Mouse (Mus musculus) layer of hippocampus, postnatal 36 days (tissue): Measurements from ENCODE around the gene Zkscan5. TPM values are rescaled to one million over a fixed set of nuclear protein-coding genes. Genes with fewer than 3 reads are reported as not detected.
"Not testable (repeated sequence)": the region's sequence is repeated elsewhere in the genome, so short reads cannot be mapped to it uniquely, and the experiment has no call there.

Experiments used
- DNase-seq, 2 experiments: peaks; one replicate each; pipeline ENCODE4 v3.0.0; 2022
- total RNA-seq, 2 experiments: library from RNA; stranded (reverse); gene quantifications; 2 replicates each; pipeline ENCODE4 v1.2.3; 2021

The Zkscan5 gene
- total RNA-seq, 2 experiments from 2014 or later = 10.8 to 11.4 TPM

DNA sequence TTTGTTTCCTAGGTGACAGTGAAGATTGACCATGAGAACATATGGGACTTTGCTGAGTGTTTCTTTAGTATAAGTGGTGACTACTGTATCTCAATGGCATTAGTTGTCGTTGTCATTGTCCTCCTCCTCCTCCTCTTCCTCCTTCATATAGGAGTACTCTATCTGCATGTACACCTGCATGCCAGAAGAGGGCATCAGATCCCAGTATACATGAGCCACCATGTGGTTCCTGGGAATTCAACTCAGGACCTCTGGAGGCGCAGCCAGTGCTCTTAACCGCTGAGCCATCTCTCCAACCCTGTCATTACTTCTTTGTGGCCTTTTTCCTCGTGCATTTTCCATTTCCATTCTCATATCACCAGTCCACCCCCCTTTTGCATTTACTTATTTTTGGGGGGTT lies 10.3 kb downstream of the Zkscan5 start:
- DNase-seq = no peak

DNA sequence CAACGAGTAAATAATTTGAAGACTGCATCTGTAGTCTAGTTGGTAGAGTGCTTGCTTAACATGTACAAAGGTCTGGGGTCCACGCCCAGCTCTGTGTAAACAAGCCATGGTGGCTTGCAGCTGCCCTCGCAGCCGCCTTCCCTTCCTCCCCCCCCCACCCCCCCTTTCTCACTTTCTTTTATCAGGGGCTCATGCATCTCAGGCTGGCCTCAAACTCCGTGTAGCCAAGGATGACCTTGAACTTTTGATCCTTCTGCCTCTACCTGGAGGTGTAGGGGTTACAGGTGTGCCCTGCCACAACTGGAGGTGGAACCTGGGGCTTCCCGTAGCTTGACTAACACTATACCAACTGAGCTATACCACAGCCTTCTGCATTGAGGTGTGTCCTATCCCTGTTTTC lies 13.4 kb downstream of the Zkscan5 start:
- DNase-seq = no peak

DNA sequence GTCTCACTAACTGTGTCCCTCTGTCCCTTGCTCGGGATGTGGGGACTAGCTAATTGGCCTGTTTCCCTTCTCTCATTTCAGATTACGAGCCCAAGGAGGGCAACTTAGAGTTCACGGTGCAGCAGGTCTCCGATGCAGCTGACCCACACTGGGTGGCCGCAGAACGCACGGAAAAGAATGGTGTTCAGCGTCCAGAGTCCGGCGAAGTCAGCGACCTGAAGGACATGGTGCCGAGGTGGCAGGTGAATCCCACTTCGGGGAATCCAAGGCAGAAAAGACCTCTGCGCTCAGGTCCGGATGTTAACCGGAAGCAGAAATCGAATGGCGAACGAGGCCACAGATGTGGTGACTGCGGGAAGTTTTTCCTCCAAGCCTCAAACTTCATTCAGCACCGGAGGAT lies 13.8 kb downstream of the Zkscan5 start:
- no peak for DNase-seq

DNA sequence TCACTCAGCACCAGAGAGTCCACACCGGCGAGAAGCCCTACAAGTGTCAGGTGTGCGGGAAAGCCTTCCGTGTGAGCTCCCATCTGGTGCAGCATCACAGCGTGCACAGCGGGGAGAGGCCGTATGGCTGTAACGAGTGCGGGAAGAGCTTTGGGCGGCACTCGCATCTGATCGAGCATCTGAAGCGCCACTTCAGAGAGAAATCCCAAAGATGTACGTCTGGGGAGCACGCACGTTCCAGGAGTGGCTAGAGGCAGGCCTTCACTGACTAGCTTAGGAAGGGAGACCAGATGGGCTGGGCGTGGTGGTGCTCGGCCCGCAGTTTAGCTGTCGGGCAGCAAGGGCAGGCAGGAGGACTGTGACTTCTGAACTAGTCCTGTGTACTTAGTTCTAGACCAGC lies 14.3 kb downstream of the Zkscan5 start:
- DNase-seq = no peak

DNA sequence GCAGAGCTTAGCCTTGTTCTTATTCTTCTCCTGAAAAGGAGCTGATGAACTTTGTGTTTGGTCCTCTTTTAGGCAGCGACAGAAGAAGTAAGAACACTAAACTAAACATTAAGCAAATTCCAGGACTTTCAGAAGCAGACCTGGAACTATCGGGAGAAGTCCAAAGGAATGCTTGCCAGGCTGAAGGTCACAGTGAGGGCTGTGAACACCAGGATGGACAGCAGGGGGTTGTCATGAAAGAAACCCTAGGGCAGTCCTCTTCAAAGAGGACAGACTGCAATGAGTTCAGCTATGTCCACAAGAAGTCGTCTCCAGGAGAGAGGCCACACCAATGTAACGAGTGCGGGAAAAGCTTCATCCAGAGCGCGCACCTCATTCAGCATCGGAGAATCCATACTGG lies 15.6 kb downstream of the Zkscan5 start:
- no peak for DNase-seq

DNA sequence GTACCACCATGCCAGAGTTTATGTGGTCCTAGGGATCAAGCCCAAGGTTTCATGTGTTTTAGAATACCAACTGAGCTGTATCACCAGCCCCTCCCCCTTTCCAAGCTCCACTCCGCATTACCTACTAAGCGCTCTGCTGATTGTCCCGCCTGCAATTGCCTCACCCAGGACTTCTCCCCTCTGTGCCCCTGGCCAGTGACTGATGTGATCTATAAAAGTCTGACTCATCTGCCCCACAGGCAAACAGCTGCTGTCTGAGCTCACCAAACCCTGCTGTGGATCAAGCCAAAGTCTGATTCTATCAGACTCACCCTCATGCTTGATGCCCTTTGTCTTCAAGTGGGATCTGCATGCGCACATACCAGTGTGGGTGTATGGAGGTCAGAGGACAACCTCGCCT lies 18.5 kb downstream of the Zkscan5 start:
- no peak for DNase-seq

DNA sequence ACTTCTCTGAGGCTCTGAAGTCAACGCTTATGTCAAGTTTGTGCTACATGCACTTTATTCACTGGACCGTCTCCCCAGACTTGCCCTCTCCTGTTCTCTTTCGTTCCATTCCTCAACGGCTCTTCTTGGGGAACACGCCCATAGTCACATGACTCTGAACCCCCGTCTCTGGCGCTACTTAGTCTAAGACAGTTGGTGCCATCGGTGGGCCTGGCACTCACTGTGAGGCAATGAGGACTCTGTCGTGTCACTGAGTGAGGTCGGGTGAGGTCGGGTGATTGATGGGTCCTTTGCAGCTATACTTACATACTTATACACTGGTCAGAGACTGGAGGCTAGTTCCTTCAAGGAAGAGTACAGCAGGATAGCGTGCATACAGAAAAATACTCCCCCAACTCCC lies 19.0 kb downstream of the Zkscan5 start:
- no peak for DNase-seq

DNA sequence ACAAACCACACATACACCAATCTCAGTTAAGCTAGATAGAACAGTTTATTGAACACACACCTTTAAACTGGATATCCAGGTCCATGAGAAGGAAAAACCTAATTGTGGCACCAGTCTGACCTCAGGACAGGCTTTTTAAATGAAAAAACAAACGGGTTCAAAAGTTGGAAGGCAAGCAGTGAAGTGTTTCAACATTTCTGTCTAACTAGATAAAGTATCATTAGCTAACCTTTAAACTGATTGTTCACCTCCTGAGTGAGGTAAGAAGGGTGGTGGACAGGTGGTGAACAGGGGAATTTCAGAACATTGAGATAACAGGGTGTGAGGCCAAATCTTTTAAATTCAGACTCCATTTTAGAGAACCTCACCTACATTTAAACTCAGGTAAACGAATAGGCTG lies 22.1 kb downstream of the Zkscan5 start:
- DNase-seq = no peak

DNA sequence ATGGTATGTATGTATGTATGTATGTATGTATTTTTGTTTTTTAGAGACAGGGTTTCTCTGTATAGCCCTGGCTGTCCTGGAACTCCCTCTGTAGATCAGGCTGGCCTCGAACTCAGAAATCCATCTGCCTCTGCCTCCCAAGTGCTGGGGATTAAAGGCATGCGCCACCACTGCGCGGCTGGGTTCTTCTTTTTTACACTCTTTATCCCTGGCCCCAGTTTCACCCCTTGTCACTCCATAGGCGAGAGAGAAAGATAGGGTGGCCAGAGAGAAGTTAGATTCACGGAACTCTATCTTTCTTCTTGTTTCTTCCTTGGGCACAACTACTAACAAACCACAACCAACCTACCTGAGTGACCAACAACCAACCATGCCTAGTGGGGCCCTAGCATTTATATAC lies 24.9 kb downstream of the Zkscan5 start:
- not testable (repeated sequence) for DNase-seq

DNA sequence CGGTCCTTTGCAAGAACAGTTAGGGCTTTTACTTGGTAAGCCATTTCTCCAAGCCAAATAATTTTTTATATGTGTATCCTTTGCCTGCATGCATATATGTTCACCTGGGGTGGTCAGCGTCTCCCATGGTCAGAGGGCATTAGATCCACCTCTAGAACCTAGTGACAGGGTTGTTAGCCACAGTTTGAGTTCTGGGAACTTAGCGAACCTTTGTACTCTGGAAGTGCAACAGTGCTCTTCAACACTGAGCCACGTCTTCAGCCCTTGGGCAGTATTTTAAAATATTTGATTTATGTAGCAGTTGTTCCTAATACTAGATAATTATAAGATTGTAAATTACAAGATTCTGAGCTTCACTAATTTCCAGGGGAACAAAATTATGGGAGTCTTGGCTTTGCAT lies 26.3 kb downstream of the Zkscan5 start:
- no peak for DNase-seq

DNA sequence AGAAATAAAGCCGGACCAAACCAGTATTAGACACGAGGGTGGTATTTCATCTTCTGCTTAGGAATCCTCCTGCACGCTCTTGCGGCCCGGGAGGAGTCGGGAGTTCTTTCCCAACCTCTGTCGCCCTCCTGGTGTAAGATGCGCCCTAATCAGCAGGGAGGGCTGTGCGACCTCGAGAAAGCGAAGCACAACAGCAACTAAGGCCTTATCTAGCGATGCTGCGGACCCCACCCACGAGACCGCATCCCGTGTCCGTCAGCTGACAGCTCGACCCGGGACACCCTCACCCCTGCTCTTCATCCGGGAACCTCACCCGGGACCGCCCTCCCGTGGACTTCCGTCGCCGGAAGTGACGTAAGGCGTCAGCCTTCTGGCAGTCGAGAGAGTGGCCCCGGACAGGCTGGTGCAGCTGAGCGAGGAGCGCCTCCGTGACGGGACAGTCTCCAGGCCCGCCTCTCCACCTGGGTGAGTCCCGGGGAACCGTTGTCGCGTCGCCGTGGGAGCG lies 27.1 kb downstream of the Zkscan5 start, which contains the start of gene Zfp655:
Gene Zfp655 (plus strand): TSS at position 349 of the 505 bp plus-strand sequence.
- peak; percentile 98 for DNase-seq

DNA sequence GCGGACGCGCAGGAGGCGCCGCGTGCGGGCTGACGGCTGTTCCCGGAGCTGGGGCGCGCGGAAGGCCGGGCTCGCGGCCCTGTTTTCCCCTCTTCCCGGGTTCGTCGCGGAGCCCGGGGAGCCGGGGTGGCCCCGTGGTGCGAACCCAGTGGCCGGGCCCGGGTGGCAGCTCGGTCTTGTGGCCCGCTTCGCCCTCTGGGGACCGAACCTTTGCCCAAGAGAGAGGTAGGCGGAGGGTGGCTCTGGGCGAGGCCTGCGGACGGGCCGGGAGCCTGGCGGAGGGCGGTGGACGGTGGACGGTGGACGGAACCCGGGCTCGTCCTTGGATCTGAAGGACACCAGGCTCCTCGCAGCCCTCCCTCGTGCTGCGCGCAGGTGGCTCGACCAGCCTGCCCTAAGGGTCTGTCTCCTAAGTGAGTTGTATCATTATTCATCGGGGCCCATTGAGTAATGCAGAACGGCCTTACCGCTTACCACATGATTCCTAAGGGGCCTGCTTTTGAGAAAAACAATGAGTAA lies 27.6 kb downstream of the Zkscan5 start:
- DNase-seq = peak in 1 of 2 experiments; percentile 10

DNA sequence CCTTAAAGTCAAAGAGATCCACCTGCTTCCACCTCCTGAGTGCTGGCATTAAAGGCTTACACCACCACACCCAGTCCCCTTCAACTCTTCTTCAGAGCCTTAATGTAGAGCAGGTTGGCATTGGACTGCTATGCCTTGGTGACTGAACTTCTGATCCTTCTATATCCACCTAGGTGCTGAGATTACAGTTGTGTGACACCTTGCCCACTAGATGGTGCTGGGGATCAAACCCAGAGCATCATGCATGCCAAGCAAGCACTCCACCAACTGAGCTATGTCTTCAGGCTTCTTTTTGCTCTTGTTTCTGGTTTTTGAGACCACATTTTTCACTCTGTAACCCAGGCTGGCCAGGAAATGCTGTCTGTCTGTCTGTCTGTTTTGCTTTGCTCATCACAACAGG lies 30.3 kb downstream of the Zkscan5 start:
- no peak for DNase-seq

DNA sequence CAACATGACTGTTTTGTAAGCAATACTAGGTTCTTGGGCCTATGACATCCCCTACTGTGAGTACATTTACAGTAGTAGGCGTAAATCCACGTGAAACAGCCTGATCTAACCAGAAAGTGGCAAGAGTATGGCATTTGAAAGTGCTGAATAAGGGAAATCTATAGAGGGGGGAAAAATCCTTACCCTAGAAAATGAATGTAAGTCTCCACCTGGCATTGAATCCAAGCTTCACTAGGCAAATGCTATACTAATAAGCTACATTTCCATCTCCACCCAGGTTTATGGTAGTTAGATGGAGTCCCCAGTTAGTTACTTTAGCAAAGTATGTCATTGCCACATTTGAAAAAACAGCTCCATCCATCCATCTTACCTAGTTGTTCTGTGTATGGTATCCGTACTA lies 45.2 kb downstream of the Zkscan5 start:
- no peak for DNase-seq

Other genes starting within 250 kb of the Zkscan5 start
- gene Smurf1, start 238.7 kb upstream of the Zkscan5 start, total RNA-seq = 10 to 100 TPM; 28.7 to 29.9 TPM
- gene Gm4871, start 171.8 kb upstream of the Zkscan5 start, total RNA-seq = not detected
- gene 1700018F24Rik, start 161.6 kb upstream of the Zkscan5 start, total RNA-seq = not detected
- gene Arpc1a, start 120.7 kb upstream of the Zkscan5 start, total RNA-seq = 100 to 1,000 TPM; 248 to 263 TPM
- not detected for gene Kpna7, start 120.5 kb upstream of the Zkscan5 start, total RNA-seq
- gene Arpc1b, start 90.3 kb upstream of the Zkscan5 start, total RNA-seq = 10 to 100 TPM; 23.4 to 26.9 TPM
- gene Pdap1, start 64.3 kb upstream of the Zkscan5 start, total RNA-seq = 10 to 100 TPM; 88.8 to 94.5 TPM
- gene Bud31, start 64.2 kb upstream of the Zkscan5 start, total RNA-seq = 10 to 100 TPM; 74.3 to 76.2 TPM
- gene Ptcd1, start 37.5 kb upstream of the Zkscan5 start, total RNA-seq = 10 to 100 TPM; 23.6 to 24.7 TPM
- 10 to 100 TPM; 23.0 to 23.4 TPM for gene Cpsf4, start 37.3 kb upstream of the Zkscan5 start, total RNA-seq
- gene Atp5j2, start 12.5 kb upstream of the Zkscan5 start, total RNA-seq = 100 to 1,000 TPM; 262 to 270 TPM
- 10 to 100 TPM; 11.0 to 11.5 TPM for gene Zkscan14, start 2.7 kb upstream of the Zkscan5 start, total RNA-seq
- gene Zfp655, start 27.2 kb downstream of the Zkscan5 start, total RNA-seq = 10 to 100 TPM; 24.4 to 27.4 TPM
- 10 to 100 TPM; 17.2 to 19.5 TPM for gene Zscan25, start 75.9 kb downstream of the Zkscan5 start, total RNA-seq
- not detected for gene Cyp3a57, start 140.7 kb downstream of the Zkscan5 start, total RNA-seq